Mouse (Mus musculus) CH12.LX (cell line): ENCODE measurements at regions not wholly inside any gene's neighbourhood (a gene's known extent, or its start where the extent isn't known, plus 50 kb on each side); places are given as distances from the start of the nearest gene placed in this dataset.

ENCODE experiments used
- DNase-seq: peaks from one replicate; pipeline ENCODE4 v3.0.0-alpha.2; 2013; ENCODE audit errors: extremely low read depth
- H3K27ac ChIP-seq: 2 replicates; pipeline ENCODE4 v1.5.1; 2012; ENCODE audit warnings: low read depth, mild to moderate bottlenecking, control low read depth, moderate library complexity; ENCODE audit not compliant: insufficient read depth
- H3K27me3 ChIP-seq: replicated peaks from 2 replicates; pipeline ENCODE3; 2012; ENCODE audit warnings: inconsistent platforms
- H3K36me3 ChIP-seq, 2 experiments: replicated peaks in 1 of 2; 2 replicates each; pipeline versions ENCODE3 to v1.6.1; 2012; ENCODE audit warnings: inconsistent platforms in 1 of 2, low read length in 1 of 2, mild to moderate bottlenecking in 1 of 2, mixed read lengths in 1 of 2, moderate library complexity in 1 of 2; ENCODE audit not compliant: control insufficient read depth in 1 of 2, insufficient read depth in 1 of 2
- H3K4me1 ChIP-seq, 2 experiments: 2 replicates each; pipeline ENCODE4 v1.6.1; 2012; ENCODE audit warnings: inconsistent platforms in 1 of 2, moderate library complexity in 1 of 2; ENCODE audit not compliant: insufficient read depth in 2 of 2, control insufficient read depth in 1 of 2
- H3K4me2 ChIP-seq: 2 replicates; pipeline ENCODE4 v1.6.1; 2012; ENCODE audit warnings: low read depth, mild to moderate bottlenecking, control low read depth; ENCODE audit not compliant: poor library complexity, insufficient read depth, severe bottlenecking
- H3K4me3 ChIP-seq, 3 experiments: fragments of 150-350 bp in 1 of 3; sonication (generic) in 1 of 3; replicated peaks in 1 of 3; 2 replicates each; pipeline versions ENCODE3 to v1.5.1; 2011 to 2012; ENCODE audit warnings: low read depth in 2 of 3, low read length in 2 of 3, mild to moderate bottlenecking in 2 of 3, moderate library complexity in 2 of 3, control low read depth in 1 of 3, improper control_type of control experiment in 1 of 3, inconsistent platforms in 1 of 3, mixed read lengths in 1 of 3; ENCODE audit not compliant: poor library complexity in 1 of 3
- H3K79me2 ChIP-seq: replicated peaks from 2 replicates; pipeline ENCODE4 v1.6.1; 2012; ENCODE audit warnings: mild to moderate bottlenecking, moderate library complexity; ENCODE audit not compliant: control insufficient read depth, poor library complexity, insufficient read depth, severe bottlenecking; ENCODE audit errors: extremely low read depth
- H3K9ac ChIP-seq: 2 replicates; pipeline ENCODE4 v1.6.1; 2012; ENCODE audit warnings: low read depth, mild to moderate bottlenecking, control low read depth, moderate library complexity; ENCODE audit not compliant: insufficient read depth
- H3K9me3 ChIP-seq: replicated peaks from 2 replicates; pipeline ENCODE3; 2012; ENCODE audit warnings: low read length, inconsistent platforms, mixed read lengths
- BHLHE40 ChIP-seq: IDR thresholded peaks from 2 replicates; pipeline ENCODE4 v1.6.1; 2011; ENCODE audit warnings: mild to moderate bottlenecking, low read depth, low read length, improper control_type of control experiment
- CHD1 ChIP-seq: IDR thresholded peaks from 2 replicates; pipeline ENCODE4 v1.6.1; 2012; ENCODE audit warnings: low read depth, low read length, improper control_type of control experiment, inconsistent platforms
- CHD2 ChIP-seq: IDR thresholded peaks from 2 replicates; pipeline ENCODE4 v1.6.1; 2011; ENCODE audit warnings: low read length, improper control_type of control experiment
- E2F4 ChIP-seq: IDR thresholded peaks from 2 replicates; pipeline ENCODE4 v1.6.1; 2011; ENCODE audit warnings: low read depth, low read length, improper control_type of control experiment; ENCODE audit not compliant: insufficient replicate concordance
- EP300 ChIP-seq: IDR thresholded peaks from 2 replicates; pipeline ENCODE4 v1.6.1; 2011; ENCODE audit warnings: low read length, improper control_type of control experiment
- ETS1 ChIP-seq: conservative IDR thresholded peaks from 2 replicates; pipeline ENCODE4 v1.6.1; 2012; ENCODE audit warnings: low read depth, mild to moderate bottlenecking, inconsistent platforms, low read length, improper control_type of control experiment, moderate library complexity
- HCFC1 ChIP-seq: IDR thresholded peaks from 2 replicates; pipeline ENCODE4 v1.6.1; 2012; ENCODE audit warnings: low read depth, mild to moderate bottlenecking, inconsistent platforms, low read length, improper control_type of control experiment
- IRF4 ChIP-seq: IDR thresholded peaks from 2 replicates; pipeline ENCODE4 v1.6.1; 2014; ENCODE audit warnings: low read depth, mild to moderate bottlenecking, inconsistent platforms, low read length, improper control_type of control experiment
- JUND ChIP-seq: conservative IDR thresholded peaks from 2 replicates; pipeline ENCODE4 v1.6.1; 2011; ENCODE audit warnings: low read depth, low read length, improper control_type of control experiment
- KAT2A ChIP-seq: IDR thresholded peaks from 2 replicates; pipeline ENCODE4 v1.6.1; 2012; ENCODE audit warnings: low read length, improper control_type of control experiment, inconsistent platforms; ENCODE audit not compliant: insufficient replicate concordance
- MAFK ChIP-seq: IDR thresholded peaks from 2 replicates; pipeline ENCODE4 v1.6.1; 2011; ENCODE audit warnings: low read length, improper control_type of control experiment; ENCODE audit not compliant: insufficient replicate concordance
- MAX ChIP-seq: IDR thresholded peaks from 2 replicates; pipeline ENCODE4 v1.6.1; 2011; ENCODE audit warnings: low read length, improper control_type of control experiment
- MAZ ChIP-seq: IDR thresholded peaks from 2 replicates; pipeline ENCODE4 v1.6.1; 2012; ENCODE audit warnings: low read depth, mild to moderate bottlenecking, inconsistent platforms, low read length, improper control_type of control experiment, moderate library complexity
- MEF2A ChIP-seq: IDR thresholded peaks from 2 replicates; pipeline ENCODE4 v1.6.1; 2014; ENCODE audit warnings: low read depth, mild to moderate bottlenecking, inconsistent platforms, low read length, improper control_type of control experiment, borderline replicate concordance
- MXI1 ChIP-seq: IDR thresholded peaks from 2 replicates; pipeline ENCODE4 v1.6.1; 2011; ENCODE audit warnings: mild to moderate bottlenecking, low read depth, low read length, improper control_type of control experiment
- NRF1 ChIP-seq: IDR thresholded peaks from 2 replicates; pipeline ENCODE4 v1.6.1; 2014; ENCODE audit warnings: low read depth, mild to moderate bottlenecking, inconsistent platforms, low read length, improper control_type of control experiment, moderate library complexity
- RCOR1 ChIP-seq: conservative IDR thresholded peaks from 2 replicates; pipeline ENCODE4 v1.6.1; 2012; ENCODE audit warnings: low read depth, mild to moderate bottlenecking, inconsistent platforms, low read length, improper control_type of control experiment
- SMC3 ChIP-seq: IDR thresholded peaks from 2 replicates; pipeline ENCODE4 v1.6.1; 2011; ENCODE audit warnings: low read depth, low read length, improper control_type of control experiment
- TBP ChIP-seq: conservative IDR thresholded peaks from 2 replicates; pipeline ENCODE4 v1.6.1; 2011; ENCODE audit warnings: low read depth, low read length, improper control_type of control experiment
- ZKSCAN1 ChIP-seq: IDR thresholded peaks from 2 replicates; pipeline ENCODE4 v1.6.1; 2012; ENCODE audit warnings: low read depth, inconsistent platforms, low read length, improper control_type of control experiment, borderline replicate concordance
- ZMIZ1 ChIP-seq: IDR thresholded peaks from 2 replicates; pipeline ENCODE4 v1.6.1; 2012; ENCODE audit warnings: low read depth, mild to moderate bottlenecking, inconsistent platforms, low read length, improper control_type of control experiment
- dilution Hi-C: fragments of 300-500 bp; cut with MboI; formaldehyde crosslinking; loops from 2 replicates; pipeline ENCODE4 v1.14.3; 2020; ENCODE audit warnings: low sequenced_read_pairs; ENCODE audit not compliant: extremely low pct_unique_long_range_greater_than_20kb, extremely low pct_ligation_motif_present
- in situ Hi-C: fragments of 300-500 bp; cut with MboI; formaldehyde crosslinking; loops from 3 replicates; pipeline ENCODE4 v1.14.3; 2019; ENCODE audit warnings: low sequenced_read_pairs, low pct_ligation_motif_present, low pct_unique_long_range_greater_than_20kb, mixed read lengths

- Histone ChIP-seq H3K9ac (no peak overlapping the region), H3K27me3 (no peaks in the 10 kb centered on the region), H3K9me3 (no peaks in the 10 kb centered on the region), H3K36me3 (no peaks in the 10 kb centered on the region), H3K4me2 (no peak overlapping the region), H3K4me3 (no peak overlapping the region), H3K27ac (no peak overlapping the region), H3K4me1 (no peaks in the 10 kb centered on the region), H3K79me2 (no peaks in the 10 kb centered on the region)
- dilution Hi-C loops: no loop called here
- no peak for DNase-seq
- no peak for TF ChIP-seq SMC3
- no peak for TF ChIP-seq NRF1
- TF ChIP-seq MAZ: no peak
- TF ChIP-seq KAT2A: no peak
- no peak for TF ChIP-seq RCOR1
- TF ChIP-seq MXI1: no peak
- no peak for TF ChIP-seq CHD2
- TF ChIP-seq EP300: no peak
- no peak for TF ChIP-seq ZMIZ1
- TF ChIP-seq MAX: no peak
- no peak for TF ChIP-seq CHD1
- no peak for TF ChIP-seq IRF4
- TF ChIP-seq JUND: no peak
- TF ChIP-seq TBP: no peak
- no peak for TF ChIP-seq HCFC1
- TF ChIP-seq BHLHE40: no peak
- TF ChIP-seq ETS1: no peak
- no peak for TF ChIP-seq MEF2A
- in situ Hi-C loops: no loop called here
These were observed 106.6 kb upstream of the Lgr5 start for GRCm38 (mm10) chr10:115693986-115694833.

- Histone ChIP-seq H3K9me3 (no peaks in the 10 kb centered on the region), H3K4me1 (no peaks in the 10 kb centered on the region), H3K36me3 (no peaks in the 10 kb centered on the region), H3K4me3 (no peak overlapping the region), H3K27me3 (no peaks in the 10 kb centered on the region), H3K9ac (no peak overlapping the region), H3K79me2 (no peaks in the 10 kb centered on the region), H3K4me2 (no peak overlapping the region), H3K27ac (no peak overlapping the region)
- in situ Hi-C loops (no loop called here), dilution Hi-C loops (no loop called here)
- no peak for TF ChIP-seq CHD2
- TF ChIP-seq ZKSCAN1: no peak
- no peak for TF ChIP-seq CHD1
- TF ChIP-seq MEF2A: no peak
- TF ChIP-seq TBP: no peak
- no peak for TF ChIP-seq E2F4
- TF ChIP-seq MAFK: no peak
- no peak for DNase-seq
These were observed 114.3 kb upstream of the Tspan8 start for GRCm38 (mm10) chr10:115702358-115702757.
